In the genomic region with DNA sequence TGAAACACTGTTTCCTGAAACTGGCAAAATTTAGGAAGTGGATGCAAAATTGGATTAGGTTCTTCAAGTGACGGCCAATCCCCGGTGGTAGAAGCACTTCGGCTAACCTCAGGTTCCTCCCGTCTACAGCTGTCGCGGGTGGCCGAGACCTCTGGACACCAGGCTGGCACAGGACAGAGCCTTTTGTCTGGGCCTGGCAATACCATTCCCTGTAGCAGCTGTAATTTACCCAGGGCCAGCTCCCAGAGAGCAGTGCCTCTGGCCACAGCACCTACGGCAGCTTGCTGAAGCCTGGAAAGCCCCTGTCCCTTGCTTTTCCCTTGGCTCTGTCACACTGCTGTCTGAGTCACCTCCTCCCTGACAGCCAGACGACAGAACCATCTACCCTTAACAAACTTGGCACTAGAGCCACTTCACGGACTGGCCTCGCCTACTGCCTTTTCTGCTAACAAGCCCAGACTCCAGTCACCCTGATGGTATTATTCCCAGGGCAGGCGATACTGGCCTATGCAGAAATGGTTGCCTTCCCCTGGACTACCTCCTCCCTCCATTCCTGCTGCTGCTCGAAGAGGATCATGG, we compare ENCODE assay signal across 20 mouse cellular contexts. TPM values are rescaled to one million over a fixed set of nuclear protein-coding genes. Genes with fewer than 3 reads are reported as not detected.
DNase-seq lines count a peak whose midpoint lies in the region; ATAC-seq and TF ChIP-seq lines count a peak whose summit lies in the region.
"Had no signal": no experiment of that assay in that cellular context is flagged by ENCODE, and none has a peak within 500 bp of the region (broad histone marks: within the 10 kb centered on the region; RNA-seq: fewer than 3 reads in every experiment).

No protein-coding gene starts in this region.

- TF ChIP-seq CTCF in gastrocnemius, adult 2 months (IDR thresholded peaks at IDR 0.05) = no peak
- no peak for TF ChIP-seq CTCF in heart, postnatal 0 days (IDR thresholded peaks at IDR 0.05; ENCODE audit: low read depth)

- peaks cover 11% of the 10 kb centered on the region for H3K4me1 ChIP-seq in heart, postnatal 0 days (ENCODE audit: control insufficient read depth, insufficient read depth)
- peaks cover 11% of the 10 kb centered on the region; the same call in 1 of the 2 replicates for H3K4me1 ChIP-seq in heart, embryonic 11.5 days (ENCODE audit: control insufficient read depth, insufficient read depth, low read length)
- H3K4me1 ChIP-seq in brown adipose tissue, adult 24 weeks (ENCODE audit: control insufficient read depth, insufficient read depth, insufficient read length, low read length) = peaks cover 27% of the 10 kb centered on the region
- H3K4me1 ChIP-seq: forebrain, embryonic 15.5 days had no signal

- no peaks in the 10 kb centered on the region for H3K36me3 ChIP-seq in heart, postnatal 0 days (replicated peaks; ENCODE audit: control insufficient read depth, insufficient read depth, low read length)
- H3K36me3 ChIP-seq in heart, embryonic 11.5 days (ENCODE audit: control insufficient read depth, insufficient read depth, low read length) = no peaks in the 10 kb centered on the region
- H3K36me3 ChIP-seq: embryonic facial prominence, embryonic 12.5 days; forebrain, embryonic 15.5 days; G1E; hindbrain, embryonic 10.5 days; intestine, embryonic 15.5 days had no signal

- H3K4me2 ChIP-seq in heart, postnatal 0 days (ENCODE audit: low read depth, low read length) = no peak overlapping the region
- no peak overlapping the region for H3K4me2 ChIP-seq in heart, embryonic 11.5 days
- H3K4me2 ChIP-seq: embryonic facial prominence, embryonic 12.5 days; forebrain, embryonic 15.5 days; hindbrain, embryonic 14.5 days; intestine, embryonic 15.5 days had no signal

- H3K9ac ChIP-seq in heart, postnatal 0 days (replicated peaks; ENCODE audit: low read depth, low read length) = no peak overlapping the region
- H3K9ac ChIP-seq in heart, embryonic 11.5 days (ENCODE audit: low read depth, low read length) = no peak overlapping the region
- H3K9ac ChIP-seq: embryonic facial prominence, embryonic 12.5 days; forebrain, embryonic 15.5 days; hindbrain, embryonic 14.5 days; intestine, embryonic 15.5 days had no signal

- TF ChIP-seq EP300 in heart, postnatal 0 days (IDR thresholded peaks at IDR 0.05; ENCODE audit: low read depth) = no peak

- no peak; the same call in 1 of the 2 replicates for ATAC-seq in heart, postnatal 0 days (ENCODE audit: insufficient read depth, low read depth)
- no peak for ATAC-seq in heart, embryonic 11.5 days (replicated peaks; ENCODE audit: insufficient number of reproducible peaks, low FRiP score, low TSS enrichment)
- ATAC-seq: activated CD4-positive, CD25-positive, alpha-beta regulatory T cell, adult 4 months; CD4-positive, CD25-positive, alpha-beta regulatory T cell, adult 4 months; forebrain, embryonic 15.5 days; intestine, embryonic 15.5 days had no signal

- H3K4me3 ChIP-seq in gastrocnemius, adult 2 months = peak overlapping the region; percentile 60
- H3K4me3 ChIP-seq in heart, postnatal 0 days (ENCODE audit: low read depth, low read length) = no peak overlapping the region
- no peak overlapping the region for H3K4me3 ChIP-seq in heart, embryonic 11.5 days (ENCODE audit: low read depth, low read length)
- peak overlapping the region; percentile 17; the same call in 1 of the 2 replicates for H3K4me3 ChIP-seq in brown adipose tissue, adult 24 weeks (ENCODE audit: insufficient read depth, low read depth, low read length)
- H3K4me3 ChIP-seq: embryonic facial prominence, embryonic 12.5 days; forebrain, embryonic 15.5 days; hindbrain, embryonic 10.5 days; intestine, embryonic 15.5 days had no signal

- intact Hi-C loops in gastrocnemius, adult 2 months (cut with DNase I) = no loop called here

- WGBS in heart, postnatal 0 days = 60% methylated on average over 13 of the region's 13 CpGs
- 73% methylated on average over 13 of the region's 13 CpGs for WGBS in heart, embryonic 11.5 days (ENCODE audit: insufficient replicate concordance)

- H3K27me3 ChIP-seq in heart, postnatal 0 days (ENCODE audit: control insufficient read depth, insufficient read depth, low read length) = peaks cover 93% of the 10 kb centered on the region
- H3K27me3 ChIP-seq in heart, embryonic 11.5 days (ENCODE audit: control insufficient read depth, insufficient read depth, low read length) = peaks cover 74% of the 10 kb centered on the region
- H3K27me3 ChIP-seq: embryonic facial prominence, embryonic 12.5 days; forebrain, embryonic 15.5 days; intestine, embryonic 15.5 days had no signal

- H3K27ac ChIP-seq in gastrocnemius, adult 2 months = peak overlapping the region; percentile 63
- no peak overlapping the region for H3K27ac ChIP-seq in heart, postnatal 0 days (ENCODE audit: low read depth)
- no peak overlapping the region for H3K27ac ChIP-seq in heart, embryonic 11.5 days (ENCODE audit: low read depth, low read length)
- peak overlapping the region; percentile 82 for H3K27ac ChIP-seq in brown adipose tissue, adult 24 weeks (replicated peaks; ENCODE audit: low read depth, low read length)
- H3K27ac ChIP-seq: embryonic facial prominence, embryonic 12.5 days; forebrain, embryonic 15.5 days; hindbrain, embryonic 10.5 days; hindbrain, embryonic 14.5 days; intestine, embryonic 15.5 days had no signal

- no peak for DNase-seq in gastrocnemius, adult 2 months
- DNase-seq in gastrocnemius, postnatal 25 days = no peak
- DNase-seq in heart, postnatal 0 days (ENCODE audit: low spot score) = peak; percentile 10
- peak; percentile 19 for DNase-seq in Muller cell, postnatal 12 days (ENCODE audit: inconsistent ontology term)
- DNase-seq in T-cell, adult 2 months (ENCODE audit: low spot score) = no peak
- DNase-seq: B cell, adult 2 months; cerebellum, adult 11-12 months; cerebellum, adult 9-10 months; cerebellum, postnatal 25 days; kidney, adult 8-10 months had no signal

- H3K9me3 ChIP-seq in heart, postnatal 0 days (replicated peaks; ENCODE audit: control insufficient read depth, low read length) = no peaks in the 10 kb centered on the region
- H3K9me3 ChIP-seq in heart, embryonic 11.5 days (replicated peaks; ENCODE audit: control insufficient read depth, low read length) = no peaks in the 10 kb centered on the region
- H3K9me3 ChIP-seq: embryonic facial prominence, embryonic 12.5 days; forebrain, embryonic 15.5 days; G1E; hindbrain, embryonic 10.5 days; intestine, embryonic 15.5 days had no signal

RNA-seq across cellular contexts. Expression of a gene that starts 28.6 kb away (rescaled TPM):
- 10 to 100 TPM; 39.3 to 53.3 TPM for total RNA-seq in gastrocnemius, adult 2 months (2021)
- total RNA-seq in gastrocnemius, postnatal 25 days (2021) = 10 to 100 TPM; 39.9 to 52.4 TPM
- 106 and 109 TPM in 2 replicates for total RNA-seq in heart, postnatal 0 days (2014; rRNA removed; ENCODE audit: low replicate concordance)
- 159 and 165 TPM in 2 replicates for polyA plus RNA-seq in heart, postnatal 0 days (2015; fragmentation: Nextera tagmentation; extraction: Ambion mirVana)
- polyA plus RNA-seq in heart, embryonic 11.5 days (2014; fragmentation: Nextera tagmentation; extraction: Ambion mirVana) = 133 and 142 TPM in 2 replicates
- 302 and 313 TPM in 2 replicates for polyA plus RNA-seq in brown adipose tissue, adult 24 weeks (2012; ENCODE audit: insufficient read depth, insufficient read length, missing spikeins)

RNA-seq across cellular contexts. Expression of a gene that starts 28.7 kb away (rescaled TPM):
- 10 to 100 TPM; 13.2 to 18.0 TPM for total RNA-seq in gastrocnemius, adult 2 months (2021)
- 10 to 100 TPM; 13.8 to 20.0 TPM for total RNA-seq in gastrocnemius, postnatal 25 days (2021)
- total RNA-seq in heart, postnatal 0 days (2014; rRNA removed; ENCODE audit: low replicate concordance) = 51.3 and 57.1 TPM in 2 replicates
- 44.6 and 48.4 TPM in 2 replicates for polyA plus RNA-seq in heart, postnatal 0 days (2015; fragmentation: Nextera tagmentation; extraction: Ambion mirVana)
- polyA plus RNA-seq in heart, embryonic 11.5 days (2014; fragmentation: Nextera tagmentation; extraction: Ambion mirVana) = 52.0 and 55.6 TPM in 2 replicates
- polyA plus RNA-seq in brown adipose tissue, adult 24 weeks (2012; ENCODE audit: insufficient read depth, insufficient read length, missing spikeins) = 210 and 264 TPM in 2 replicates

Comparison
In these comparisons a context has a peak if more than half of its experiments do, and no peak if none do; other contexts are left out.
1. DNase-seq: peak in heart, postnatal 0 days (single experiment) and Muller cell, postnatal 12 days (single experiment); none in gastrocnemius, adult 2 months (single experiment), gastrocnemius, postnatal 25 days (single experiment) and T-cell, adult 2 months (single experiment).
2. H3K27ac ChIP-seq: peak in gastrocnemius, adult 2 months (single experiment) and brown adipose tissue, adult 24 weeks (single experiment); none in heart, postnatal 0 days (single experiment) and heart, embryonic 11.5 days (single experiment).
3. H3K4me3 ChIP-seq: peak in gastrocnemius, adult 2 months (single experiment) and brown adipose tissue, adult 24 weeks (single experiment); none in heart, postnatal 0 days (single experiment) and heart, embryonic 11.5 days (single experiment).